Mouse (Mus musculus): ENCODE measurements around the gene Vinac1.
"Not testable (repeated sequence)": the region's sequence is repeated elsewhere in the genome, so short reads cannot be mapped to it uniquely, and the experiment has no call there.

Gene Vinac1

DNA sequence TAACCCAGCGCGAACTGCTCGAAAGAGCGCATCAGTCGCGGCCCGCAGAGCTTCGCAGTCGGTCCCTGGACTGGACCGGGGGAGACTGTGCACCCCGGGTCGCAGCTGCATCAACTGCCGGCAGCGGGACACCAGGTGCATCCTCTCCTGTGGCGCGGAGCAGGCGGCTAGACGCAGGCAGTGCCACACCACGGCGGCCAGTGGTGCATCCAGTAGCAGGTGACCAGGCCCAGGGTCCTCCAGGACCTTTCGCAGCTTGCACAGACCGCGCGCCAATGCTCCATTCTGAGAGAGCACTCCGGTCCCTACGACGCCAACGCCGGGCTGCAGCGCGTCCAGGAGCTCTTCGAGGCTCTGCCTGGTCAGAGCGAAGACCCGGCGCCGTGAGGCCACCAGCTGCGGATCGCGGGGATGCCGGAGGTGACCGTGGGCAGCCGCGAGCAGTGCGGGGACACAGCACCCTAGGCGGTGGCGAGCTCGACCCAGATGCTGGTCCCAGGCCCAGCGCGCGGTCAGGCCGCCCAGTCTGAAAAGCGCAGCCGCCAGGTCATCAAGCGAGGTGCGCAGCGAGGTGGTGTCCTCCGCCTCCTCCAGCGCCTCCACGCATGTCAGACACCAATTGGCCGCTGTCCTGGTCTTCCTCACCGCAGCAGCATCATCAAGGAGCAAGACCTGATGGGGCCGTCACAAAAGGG, 8.9 kb downstream of the Vinac1 start:
- peak in 1 of 2 experiments; percentile 33 for DNase-seq

GRCm38 (mm10) chr2:129038426-129038936, 9.5 kb downstream of the Vinac1 start:
- DNase-seq, result no peak

DNA sequence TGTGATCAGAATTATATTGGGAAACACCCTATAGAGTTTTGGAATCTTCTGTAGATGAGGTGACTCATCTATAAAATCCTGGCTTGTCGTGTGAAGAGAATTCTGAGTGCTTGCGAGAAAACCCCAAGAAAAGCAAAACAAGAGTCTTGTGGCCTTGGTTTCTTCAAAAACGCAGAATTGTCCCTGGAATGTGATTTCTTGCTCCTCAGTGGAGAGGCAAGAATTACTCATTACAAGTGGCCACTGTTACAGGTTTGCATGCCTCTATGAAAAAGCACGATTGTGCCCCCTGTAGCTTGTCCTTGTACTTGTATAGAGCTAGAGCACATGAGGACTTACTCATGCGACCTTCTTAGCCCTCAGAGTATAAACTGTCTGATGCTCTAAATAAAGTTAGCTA, 12.6 kb downstream of the Vinac1 start:
- DNase-seq, result no peak

- no peak for DNase-seq
These were observed 23.2 kb downstream of the Vinac1 start for GRCm38 (mm10) chr2:129024820-129025219.

DNA sequence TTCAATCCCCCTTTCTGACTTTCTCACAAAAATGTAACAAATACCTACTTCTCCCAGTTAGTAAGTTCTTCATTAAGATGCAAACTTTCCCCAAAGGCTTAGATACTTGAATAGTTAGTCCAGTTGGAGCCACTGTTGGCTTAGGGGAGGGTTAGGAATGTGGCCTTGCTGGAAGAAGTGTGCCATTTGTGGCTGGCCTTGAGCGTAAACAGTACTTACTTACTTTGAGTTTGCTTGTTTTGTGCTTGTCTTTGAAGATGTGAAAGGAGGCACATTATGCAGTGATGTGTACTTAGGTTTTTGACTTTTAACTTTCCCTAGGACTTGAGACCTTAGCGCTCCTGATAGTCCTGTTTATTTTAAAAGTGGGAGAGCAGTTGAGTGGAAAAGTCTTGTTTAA, 27.9 kb downstream of the Vinac1 start:
- no peak for DNase-seq

GRCm38 (mm10) chr2:129008867-129009266, 39.1 kb downstream of the Vinac1 start:
- DNase-seq, result not testable (repeated sequence)

DNA sequence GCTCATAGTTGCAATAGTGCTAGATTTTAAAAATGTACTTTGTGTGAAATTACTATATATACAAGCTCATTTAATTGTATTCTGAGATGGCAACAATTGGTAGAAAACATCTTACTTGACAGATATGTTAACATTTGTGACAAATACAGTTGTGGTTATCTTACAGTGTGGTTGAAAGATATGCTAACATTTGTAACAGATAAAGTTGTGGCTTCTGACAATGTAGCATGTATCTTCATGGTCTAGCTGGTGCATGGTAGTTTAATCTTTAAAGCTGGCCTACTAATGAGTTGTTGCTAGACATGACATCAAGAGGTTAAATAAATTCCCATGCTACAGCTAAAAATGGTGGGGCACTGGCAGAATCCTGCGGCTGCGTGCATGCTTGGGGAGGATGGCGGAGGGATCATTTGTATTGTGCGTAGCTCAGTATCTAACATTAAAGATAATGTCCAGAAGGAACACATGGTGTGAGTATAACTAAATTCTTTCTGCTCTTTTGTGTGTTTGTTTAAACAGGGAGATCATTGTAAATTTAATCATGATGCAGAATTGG, 41.7 kb downstream of the Vinac1 start:
- DNase-seq, result no peak

DNA sequence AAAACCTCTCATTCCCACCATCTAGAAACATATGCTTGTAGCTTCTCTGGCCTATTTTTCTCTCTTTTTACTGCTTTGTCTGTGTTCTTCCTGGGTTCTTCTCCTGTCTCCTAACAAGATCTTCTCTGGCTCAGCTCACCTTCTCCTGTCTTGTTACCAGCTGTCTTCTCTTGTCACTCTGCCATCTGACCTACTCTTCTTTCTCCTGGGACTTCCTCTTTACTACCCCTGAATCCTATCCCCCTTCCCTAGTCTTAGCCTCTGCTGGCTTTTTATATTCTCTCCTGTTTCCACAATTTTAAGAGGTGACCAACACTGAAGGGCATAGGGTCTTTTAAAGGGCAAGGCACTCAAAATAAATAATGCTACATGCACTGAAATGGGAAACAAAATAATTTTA, 43.1 kb downstream of the Vinac1 start:
- DNase-seq, result no peak

- DNase-seq, result no peak
These were observed 63.2 kb downstream of the Vinac1 start for GRCm38 (mm10) chr2:128984746-128985145.

DNA sequence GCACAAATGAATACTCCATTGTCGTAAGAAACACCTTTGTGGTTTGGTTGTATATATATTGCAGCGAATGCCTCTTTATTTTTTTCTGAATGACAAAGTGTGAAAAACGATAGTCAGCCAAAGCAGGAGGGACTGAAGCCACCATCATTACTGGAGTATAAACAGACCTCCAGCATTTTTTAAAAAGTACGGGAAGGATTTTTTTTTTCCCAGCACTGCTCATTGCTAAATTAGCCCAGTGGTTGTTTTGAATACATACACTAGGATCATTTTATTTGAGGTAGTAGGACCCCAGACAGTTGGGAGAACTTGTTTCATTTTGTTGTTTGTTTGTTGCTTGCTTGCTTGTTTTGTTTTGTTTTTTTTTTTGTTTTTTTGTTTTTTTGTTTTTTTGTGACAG, 72.4 kb downstream of the Vinac1 start:
- DNase-seq, result no peak
